Mouse (Mus musculus): ENCODE results near the gene U2surp. TPM values are rescaled to one million over a fixed set of nuclear protein-coding genes. Genes with fewer than 3 reads are reported as not detected.

Gene U2surp
- polyA plus RNA-seq, 1 experiment from 2014 or later: 127 TPM

- Histone ChIP-seq H3K4me3 (no peak overlapping the region), H3K9ac (no peak overlapping the region), H3K9me3 (no peaks in the 10 kb centered on the region), H3K27me3 (peaks cover 25% of the 10 kb centered on the region), H3K36me3 (no peaks in the 10 kb centered on the region), H3K4me1 (no peaks in the 10 kb centered on the region), H3K4me2 (no peak overlapping the region), H3K27ac (no peak overlapping the region)
- 51% methylated on average over 9 of the region's 9 CpGs for WGBS
- ATAC-seq (ENCODE audit: borderline replicate concordance, extremely low read depth, low FRiP score, low TSS enrichment): no peak
Measured at GRCm38 (mm10) chr9:95550856-95551774, 39.3 kb upstream of the U2surp start.

DNA sequence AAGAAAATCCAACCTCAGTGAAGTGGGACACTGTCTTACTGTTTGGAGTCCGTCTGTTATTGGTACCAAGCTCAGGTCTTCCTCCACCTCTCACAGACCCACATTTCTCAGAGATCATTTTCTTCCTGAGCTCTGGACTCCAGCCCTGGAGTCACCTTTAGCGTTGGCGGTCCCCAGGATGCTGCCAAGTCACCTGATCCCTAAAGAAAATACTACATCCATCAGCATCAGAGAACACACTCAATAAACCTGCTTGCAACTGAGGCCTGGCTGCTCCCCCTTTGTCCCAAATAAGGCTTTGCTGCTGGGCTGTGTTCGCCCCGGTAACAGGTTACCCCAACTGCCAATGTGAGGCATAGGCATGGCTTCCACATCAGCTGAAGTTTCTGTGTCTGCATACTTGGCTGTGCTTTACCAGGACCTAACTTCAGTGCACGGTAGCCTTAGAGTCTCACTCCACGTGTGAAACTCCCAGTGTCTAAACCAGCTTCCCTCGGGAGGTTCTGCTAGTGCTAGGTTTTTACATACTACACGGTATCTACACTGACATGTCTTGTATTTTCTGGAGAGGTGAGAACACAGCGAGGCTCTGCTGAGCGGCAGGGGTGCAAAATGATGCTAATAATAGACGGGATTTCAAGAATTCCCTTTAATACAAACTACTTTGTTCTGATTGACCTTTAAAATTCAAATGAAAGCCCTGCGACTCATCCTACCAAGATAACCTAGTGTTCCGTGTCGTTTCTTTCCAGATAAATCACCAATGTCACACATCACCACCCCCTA lies 38.0 kb upstream of the U2surp start:
- H3K4me2 ChIP-seq: no peak overlapping the region
- no peaks in the 10 kb centered on the region for H3K36me3 ChIP-seq
- H3K9ac ChIP-seq: no peak overlapping the region
- WGBS: 57% methylated on average over 15 of the region's 15 CpGs
- no peak overlapping the region for H3K27ac ChIP-seq
- no peaks in the 10 kb centered on the region for H3K4me1 ChIP-seq
- H3K9me3 ChIP-seq: no peaks in the 10 kb centered on the region
- H3K27me3 ChIP-seq: peaks cover 12% of the 10 kb centered on the region; the same call in 1 of the 2 replicates
- ATAC-seq (ENCODE audit: borderline replicate concordance, extremely low read depth, low FRiP score, low TSS enrichment): no peak
- no peak overlapping the region for H3K4me3 ChIP-seq

DNA sequence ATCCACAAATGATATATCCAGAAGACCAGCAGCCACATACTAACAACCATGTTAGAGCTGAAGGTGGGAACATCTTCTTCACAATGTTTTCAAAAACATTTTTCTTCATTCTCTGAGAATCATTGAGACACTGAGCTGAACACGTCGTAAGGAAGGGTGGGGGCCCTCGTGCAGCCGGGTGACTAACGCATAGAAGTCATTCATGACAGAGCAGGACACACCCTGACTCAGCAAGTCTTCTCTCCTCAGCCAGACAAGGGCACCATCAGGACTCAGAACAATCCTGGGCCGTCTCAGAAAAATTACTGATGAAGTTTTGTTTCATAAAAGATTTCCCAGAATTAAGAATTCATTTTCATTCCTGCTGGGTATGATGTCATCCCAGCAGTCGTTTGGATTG lies 34.9 kb upstream of the U2surp start:
- H3K4me2 ChIP-seq: no peak overlapping the region
- no peaks in the 10 kb centered on the region for H3K4me1 ChIP-seq
- peaks cover 3% of the 10 kb centered on the region; the same call in 1 of the 2 replicates for H3K27me3 ChIP-seq
- no peaks in the 10 kb centered on the region for H3K9me3 ChIP-seq
- 59% methylated on average over 7 of the region's 7 CpGs for WGBS
- H3K27ac ChIP-seq: no peak overlapping the region
- no peaks in the 10 kb centered on the region for H3K36me3 ChIP-seq
- H3K4me3 ChIP-seq: no peak overlapping the region
- ATAC-seq (ENCODE audit: borderline replicate concordance, extremely low read depth, low FRiP score, low TSS enrichment): no peak
- no peak overlapping the region for H3K9ac ChIP-seq

DNA sequence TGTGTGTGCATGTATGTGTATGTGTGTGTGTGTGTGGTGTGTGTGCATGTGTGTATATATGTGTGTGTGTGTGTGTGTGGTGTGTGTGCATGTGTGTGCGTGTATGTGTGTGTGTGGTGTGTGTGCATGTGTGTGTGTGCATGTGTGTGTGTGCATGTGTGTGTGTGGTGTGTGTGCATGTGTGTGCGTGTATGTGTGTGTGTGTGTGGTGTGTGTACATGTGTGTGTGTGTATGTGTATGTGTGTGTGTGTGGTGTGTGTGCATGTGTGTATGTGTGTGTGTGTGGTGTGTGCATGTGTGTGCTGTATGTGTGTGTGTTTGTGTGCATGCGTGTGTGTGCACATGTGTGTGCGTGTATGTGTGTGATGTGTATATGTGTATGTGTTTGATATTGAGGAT lies 32.8 kb upstream of the U2surp start:
- Histone ChIP-seq H3K36me3 (no peaks in the 10 kb centered on the region), H3K27me3 (peaks cover under 1% of the 10 kb centered on the region; the same call in 1 of the 2 replicates), H3K9ac (no peak overlapping the region), H3K9me3 (no peaks in the 10 kb centered on the region), H3K4me2 (no peak overlapping the region), H3K27ac (no peak overlapping the region), H3K4me1 (no peaks in the 10 kb centered on the region), H3K4me3 (no peak overlapping the region)
- ATAC-seq (ENCODE audit: borderline replicate concordance, extremely low read depth, low FRiP score, low TSS enrichment): no peak
- WGBS: 92% methylated on average over 4 of the region's 4 CpGs

DNA sequence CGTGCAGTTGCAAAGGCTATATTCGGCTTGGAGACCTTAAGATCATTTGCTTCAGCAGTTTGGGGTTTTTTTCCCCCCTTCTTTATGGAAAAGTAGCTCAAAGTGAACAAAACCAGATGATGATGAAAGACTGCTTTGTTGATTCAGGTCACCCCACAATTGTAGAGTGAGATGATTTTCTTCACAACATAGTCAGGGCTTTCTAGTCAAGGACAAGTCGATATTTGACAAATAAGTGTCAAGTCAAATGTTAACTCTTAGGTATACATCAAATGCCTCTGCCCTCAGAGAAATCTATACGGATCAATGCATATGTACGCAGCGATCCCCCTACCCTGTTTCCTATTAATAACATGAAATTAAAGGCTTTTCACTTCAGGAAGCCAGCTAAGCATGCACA lies 30.7 kb upstream of the U2surp start:
- H3K27me3 ChIP-seq: no peaks in the 10 kb centered on the region
- no peak overlapping the region for H3K27ac ChIP-seq
- WGBS: 74% methylated on average over 6 of the region's 6 CpGs
- no peak overlapping the region for H3K4me3 ChIP-seq
- ATAC-seq (ENCODE audit: borderline replicate concordance, extremely low read depth, low FRiP score, low TSS enrichment): no peak
- no peaks in the 10 kb centered on the region for H3K36me3 ChIP-seq
- H3K9me3 ChIP-seq: no peaks in the 10 kb centered on the region
- H3K4me1 ChIP-seq: no peaks in the 10 kb centered on the region
- H3K4me2 ChIP-seq: no peak overlapping the region
- H3K9ac ChIP-seq: no peak overlapping the region

DNA sequence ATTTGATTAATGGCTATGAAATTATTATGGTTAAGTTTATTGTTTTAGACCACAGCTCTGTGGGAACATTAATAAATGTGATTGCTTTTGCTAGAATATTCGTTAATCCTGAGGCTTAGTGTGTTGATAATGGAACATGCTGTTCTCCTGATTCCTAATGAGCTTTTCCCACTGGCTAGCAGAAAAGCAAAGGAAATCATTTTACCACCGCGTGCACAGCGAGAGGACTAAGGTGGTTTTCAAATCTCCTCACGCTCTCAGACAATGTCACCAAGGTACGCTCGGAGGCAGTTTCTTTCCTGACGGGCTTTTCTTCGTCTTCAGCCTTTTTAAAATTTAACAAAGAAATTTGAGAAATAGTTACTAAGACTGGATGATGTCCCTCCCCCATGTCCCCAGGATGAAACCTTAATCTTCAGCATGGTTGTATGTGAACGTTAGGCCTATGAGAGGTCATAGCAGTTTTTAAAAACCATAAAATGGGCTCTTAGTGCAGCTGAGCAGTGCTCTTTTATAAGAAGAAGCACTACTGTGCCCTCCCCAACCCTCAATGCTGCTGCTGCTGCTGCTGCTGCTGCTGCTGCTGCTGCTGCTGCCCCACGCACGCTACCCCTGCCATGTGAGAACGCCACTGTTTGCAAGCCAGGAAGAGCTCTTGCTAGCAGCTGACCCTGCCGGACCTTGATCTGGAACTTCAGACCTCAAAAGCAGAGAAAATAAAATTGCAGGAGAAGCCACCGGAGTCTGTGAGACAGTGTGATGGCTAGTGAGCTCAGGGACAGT lies 30.0 kb upstream of the U2surp start:
- no peak overlapping the region for H3K4me3 ChIP-seq
- 74% methylated on average over 15 of the region's 15 CpGs for WGBS

DNA sequence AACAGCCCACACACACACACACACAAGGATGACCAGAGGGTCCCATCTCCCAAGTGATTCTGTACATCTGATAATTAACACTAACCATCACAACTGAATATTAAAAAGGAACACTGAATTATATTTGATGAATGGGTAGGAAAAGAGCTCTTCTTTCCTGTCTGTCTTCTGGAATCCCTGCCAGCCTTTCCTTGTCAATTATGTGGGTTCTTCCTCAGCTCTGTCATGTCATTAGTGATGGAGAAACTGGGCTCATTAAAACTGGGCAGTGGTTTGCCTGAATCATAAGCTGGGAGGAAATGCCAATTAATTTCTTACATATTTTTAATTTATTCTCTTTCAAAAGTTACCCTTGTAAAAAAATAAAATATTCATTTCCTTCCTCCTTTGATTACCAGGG lies 29.4 kb upstream of the U2surp start:
- Histone ChIP-seq H3K36me3 (no peaks in the 10 kb centered on the region), H3K4me1 (no peaks in the 10 kb centered on the region), H3K9me3 (no peaks in the 10 kb centered on the region), H3K4me3 (no peak overlapping the region), H3K27ac (no peak overlapping the region), H3K27me3 (no peaks in the 10 kb centered on the region), H3K4me2 (no peak overlapping the region), H3K9ac (no peak overlapping the region)
- no peak for ATAC-seq (ENCODE audit: borderline replicate concordance, extremely low read depth, low FRiP score, low TSS enrichment)

More for the DNA sequence above, 30.0 kb upstream of the U2surp start:
- no peak for ATAC-seq (ENCODE audit: borderline replicate concordance, extremely low read depth, low FRiP score, low TSS enrichment)
- no peaks in the 10 kb centered on the region for H3K9me3 ChIP-seq
- H3K4me1 ChIP-seq: no peaks in the 10 kb centered on the region
- no peak overlapping the region for H3K9ac ChIP-seq
- no peak overlapping the region for H3K4me2 ChIP-seq
- H3K36me3 ChIP-seq: no peaks in the 10 kb centered on the region
- H3K27ac ChIP-seq: no peak overlapping the region
- H3K27me3 ChIP-seq: no peaks in the 10 kb centered on the region

GRCm38 (mm10) chr9:95540487-95540886 lies 28.7 kb upstream of the U2surp start:
- Histone ChIP-seq H3K36me3 (no peaks in the 10 kb centered on the region), H3K27ac (no peak overlapping the region), H3K9me3 (no peaks in the 10 kb centered on the region), H3K4me1 (no peaks in the 10 kb centered on the region), H3K4me3 (no peak overlapping the region), H3K4me2 (no peak overlapping the region), H3K9ac (no peak overlapping the region), H3K27me3 (no peaks in the 10 kb centered on the region)
- 48% methylated on average over 4 of the region's 4 CpGs for WGBS
- no peak for ATAC-seq (ENCODE audit: borderline replicate concordance, extremely low read depth, low FRiP score, low TSS enrichment)

DNA sequence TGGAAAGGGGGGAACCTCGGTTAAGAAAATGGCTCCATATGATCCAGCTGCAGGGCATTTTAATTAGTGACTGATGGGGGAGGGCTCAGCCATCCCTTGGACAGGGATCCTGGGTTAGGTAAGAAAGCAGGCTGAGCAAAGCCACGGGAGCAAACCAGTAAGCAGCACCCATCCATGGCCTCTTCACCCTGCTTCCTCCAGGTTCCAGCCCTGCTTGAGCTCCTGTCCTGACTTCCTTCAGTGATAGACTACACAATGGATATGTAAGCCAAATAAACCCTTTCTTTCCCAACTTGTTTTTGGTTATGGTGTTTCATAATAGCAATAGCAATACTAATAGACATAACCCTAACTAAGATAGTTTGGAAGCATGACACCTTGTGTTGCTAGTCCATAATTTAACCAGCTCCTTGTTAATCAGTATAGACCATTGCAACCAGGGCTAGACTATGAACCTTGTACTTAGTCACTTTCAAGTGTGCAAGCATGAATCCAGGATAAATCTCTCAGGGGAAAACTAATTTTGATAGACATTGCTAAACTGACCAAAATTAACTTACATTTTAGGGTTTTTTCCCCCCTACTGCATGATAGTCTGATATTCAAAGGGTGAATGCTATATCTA lies 27.5 kb upstream of the U2surp start:
- Histone ChIP-seq H3K9me3 (no peaks in the 10 kb centered on the region), H3K27ac (no peak overlapping the region), H3K4me3 (no peak overlapping the region), H3K4me2 (no peak overlapping the region), H3K9ac (no peak overlapping the region), H3K36me3 (no peaks in the 10 kb centered on the region), H3K4me1 (no peaks in the 10 kb centered on the region), H3K27me3 (no peaks in the 10 kb centered on the region)
- WGBS: 71% methylated on average over 2 of the region's 2 CpGs
- no peak for ATAC-seq (ENCODE audit: borderline replicate concordance, extremely low read depth, low FRiP score, low TSS enrichment)

DNA sequence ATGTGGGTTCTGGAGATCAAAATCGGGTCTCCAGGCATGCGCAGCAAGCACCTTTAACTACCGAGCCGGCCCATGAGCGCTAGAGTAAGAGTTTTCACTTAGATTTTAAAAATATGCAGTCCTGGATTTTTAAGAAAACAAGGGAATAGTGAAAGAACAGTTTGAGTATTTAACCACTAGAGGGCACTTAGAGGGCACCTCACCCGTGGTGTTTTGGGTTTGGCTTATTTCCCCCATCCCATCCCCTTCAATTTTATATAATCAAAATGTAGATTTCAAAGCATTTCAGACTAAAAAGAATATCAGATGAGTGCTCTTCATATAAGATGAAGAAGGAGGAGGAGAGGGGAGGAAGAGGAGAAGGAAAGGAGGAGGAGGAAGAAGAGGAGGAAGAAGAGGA lies 22.0 kb upstream of the U2surp start:
- no peaks in the 10 kb centered on the region for H3K27me3 ChIP-seq
- 29% methylated on average over 6 of the region's 6 CpGs for WGBS
- H3K9me3 ChIP-seq: no peaks in the 10 kb centered on the region
- H3K36me3 ChIP-seq: no peaks in the 10 kb centered on the region
- H3K4me1 ChIP-seq: no peaks in the 10 kb centered on the region
- ATAC-seq (ENCODE audit: borderline replicate concordance, extremely low read depth, low FRiP score, low TSS enrichment): no peak
- no peak overlapping the region for H3K4me2 ChIP-seq
- no peak overlapping the region for H3K4me3 ChIP-seq
- H3K9ac ChIP-seq: no peak overlapping the region
- H3K27ac ChIP-seq: no peak overlapping the region

DNA sequence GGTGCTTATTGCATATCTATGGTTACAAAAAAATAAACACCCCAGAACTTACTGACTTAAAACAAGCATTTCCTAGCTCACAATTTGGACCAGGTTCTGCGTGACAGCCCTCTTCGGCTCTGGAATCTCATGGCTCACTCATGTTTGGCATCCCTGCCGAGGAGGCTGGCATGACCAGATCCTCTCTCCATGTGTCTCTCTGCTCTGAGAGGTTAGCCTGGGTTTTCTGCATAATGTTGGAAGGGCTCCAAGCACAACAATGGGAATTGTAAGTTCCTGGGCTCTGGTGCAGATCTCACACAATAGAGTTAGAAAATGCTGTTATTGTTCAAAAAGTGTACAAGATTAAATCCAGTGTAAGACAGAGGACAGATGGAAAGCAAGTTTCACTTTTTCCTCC lies 19.3 kb upstream of the U2surp start:
- 68% methylated on average over 3 of the region's 3 CpGs for WGBS
- H3K27me3 ChIP-seq: no peaks in the 10 kb centered on the region
- no peak overlapping the region for H3K9ac ChIP-seq

More for the DNA sequence above, 19.3 kb upstream of the U2surp start:
- H3K4me2 ChIP-seq: no peak overlapping the region
- no peak overlapping the region for H3K4me3 ChIP-seq
- H3K9me3 ChIP-seq: no peaks in the 10 kb centered on the region
- no peak for ATAC-seq (ENCODE audit: borderline replicate concordance, extremely low read depth, low FRiP score, low TSS enrichment)
- H3K36me3 ChIP-seq: no peaks in the 10 kb centered on the region
- no peaks in the 10 kb centered on the region for H3K4me1 ChIP-seq
- H3K27ac ChIP-seq: no peak overlapping the region

Data from lung, embryonic 15.5 days (tissue).